Comparison of ENCODE assay signal across 16 mouse cellular contexts in genomic region chr3:89897204-89897796, GRCm38 (mm10). TPM values are rescaled to one million over a fixed set of nuclear protein-coding genes. Genes with fewer than 3 reads are reported as not detected.
DNase-seq lines count a peak whose midpoint lies in the region; ATAC-seq and TF ChIP-seq lines count a peak whose summit lies in the region.
"Had no signal": no experiment of that assay in that cellular context is flagged by ENCODE, and none has a peak within 500 bp of the region (broad histone marks: within the 10 kb centered on the region; RNA-seq: fewer than 3 reads in every experiment).

No protein-coding gene starts in this region.

- no peak overlapping the region for H3K9ac ChIP-seq in hindbrain, postnatal 0 days (replicated peaks; ENCODE audit: low read length)
- H3K9ac ChIP-seq in hindbrain, embryonic 11.5 days (ENCODE audit: low read depth, low read length) = no peak overlapping the region
- H3K9ac ChIP-seq in ES-Bruce4 (ENCODE audit: low read depth, poor library complexity, severe bottlenecking) = no peak overlapping the region
- H3K9ac ChIP-seq in limb, embryonic 13.5 days = no peak overlapping the region
- H3K9ac ChIP-seq: forebrain, embryonic 12.5 days had no signal

- no peaks in the 10 kb centered on the region for H3K36me3 ChIP-seq in hindbrain, postnatal 0 days (ENCODE audit: insufficient read depth, low read length)
- H3K36me3 ChIP-seq in hindbrain, embryonic 11.5 days (ENCODE audit: control insufficient read depth, insufficient read depth, low read length) = no peaks in the 10 kb centered on the region
- no peaks in the 10 kb centered on the region for H3K36me3 ChIP-seq in ES-Bruce4 (ENCODE audit: control insufficient read depth, insufficient read depth, low read length, poor library complexity, severe bottlenecking)
- no peaks in the 10 kb centered on the region for H3K36me3 ChIP-seq in limb, embryonic 13.5 days
- H3K36me3 ChIP-seq: forebrain, embryonic 12.5 days; limb, embryonic 12.5 days had no signal

- H3K9me3 ChIP-seq in hindbrain, postnatal 0 days (ENCODE audit: low read length) = no peaks in the 10 kb centered on the region
- no peaks in the 10 kb centered on the region for H3K9me3 ChIP-seq in hindbrain, embryonic 11.5 days (ENCODE audit: control insufficient read depth, low read length)
- H3K9me3 ChIP-seq in ES-Bruce4 (replicated peaks; ENCODE audit: control insufficient read depth, insufficient read depth, low read length, poor library complexity, severe bottlenecking) = no peaks in the 10 kb centered on the region
- H3K9me3 ChIP-seq in limb, embryonic 13.5 days = no peaks in the 10 kb centered on the region
- H3K9me3 ChIP-seq: forebrain, embryonic 12.5 days; limb, embryonic 12.5 days had no signal

- WGBS in hindbrain, postnatal 0 days = 63% methylated on average over 8 of the region's 8 CpGs
- WGBS in hindbrain, embryonic 11.5 days = 72% methylated on average over 8 of the region's 8 CpGs
- WGBS in limb, embryonic 13.5 days = 57% methylated on average over 8 of the region's 8 CpGs

- no peaks in the 10 kb centered on the region for H3K27me3 ChIP-seq in hindbrain, postnatal 0 days (ENCODE audit: insufficient read depth, low read length)
- no peaks in the 10 kb centered on the region for H3K27me3 ChIP-seq in hindbrain, embryonic 11.5 days (ENCODE audit: control insufficient read depth, insufficient read depth, low read length)
- H3K27me3 ChIP-seq in ES-Bruce4 (ENCODE audit: control insufficient read depth, insufficient read depth, low read length, poor library complexity, severe bottlenecking) = no peaks in the 10 kb centered on the region
- H3K27me3 ChIP-seq in limb, embryonic 13.5 days = no peaks in the 10 kb centered on the region
- H3K27me3 ChIP-seq: forebrain, embryonic 12.5 days; limb, embryonic 12.5 days had no signal

- DNase-seq in adrenal gland, adult 2 months = peak; percentile 23
- no peak for DNase-seq in adrenal gland, postnatal 4 days (ENCODE audit: low spot score in 2 of 2)
- DNase-seq in hindbrain, postnatal 0 days (ENCODE audit: low spot score) = peak; percentile 16
- DNase-seq in hindbrain, embryonic 11.5 days (ENCODE audit: low spot score) = no peak
- no peak for DNase-seq in c-Kit-positive CD71-positive TER-119-positive erythroid progenitor cells, embryonic 14.5 days (ENCODE audit: low spot score)
- DNase-seq in layer of hippocampus, adult 2 months (ENCODE audit: low spot score in 2 of 2) = no peak
- DNase-seq: cerebellum, adult 2 months; heart, postnatal 36 days; kidney, adult 11 months; kidney, postnatal 36 days; lung, adult 2 months; thymus, adult 2 months had no signal

- TF ChIP-seq POLR2A in ES-Bruce4 (IDR thresholded peaks at IDR 0.05; ENCODE audit: insufficient read depth, low read length) = no peak

- no peaks in the 10 kb centered on the region for H3K4me1 ChIP-seq in hindbrain, postnatal 0 days (ENCODE audit: insufficient read depth, low read length)
- H3K4me1 ChIP-seq in hindbrain, embryonic 11.5 days (replicated peaks; ENCODE audit: control insufficient read depth, insufficient read depth, low read length) = no peaks in the 10 kb centered on the region; the same call in 1 of the 2 replicates
- peaks cover 6% of the 10 kb centered on the region for H3K4me1 ChIP-seq in ES-Bruce4 (ENCODE audit: control insufficient read depth, insufficient read depth, low read length)
- peaks cover 24% of the 10 kb centered on the region for H3K4me1 ChIP-seq in limb, embryonic 13.5 days

- H3K27ac ChIP-seq in hindbrain, postnatal 0 days = no peak overlapping the region
- H3K27ac ChIP-seq in hindbrain, embryonic 11.5 days (ENCODE audit: low read depth, low read length) = no peak overlapping the region
- H3K27ac ChIP-seq in ES-Bruce4 (ENCODE audit: insufficient read depth, low read length) = no peak overlapping the region
- no peak overlapping the region; the same call in 1 of the 2 replicates for H3K27ac ChIP-seq in limb, embryonic 13.5 days
- no peak overlapping the region for H3K27ac ChIP-seq in layer of hippocampus, adult 2 months
- H3K27ac ChIP-seq: forebrain, embryonic 12.5 days; limb, embryonic 12.5 days had no signal

- no peak overlapping the region for H3K4me2 ChIP-seq in hindbrain, postnatal 0 days (ENCODE audit: low read depth, low read length)
- no peak overlapping the region for H3K4me2 ChIP-seq in hindbrain, embryonic 11.5 days (replicated peaks; ENCODE audit: low read depth, low read length)
- no peak overlapping the region for H3K4me2 ChIP-seq in limb, embryonic 13.5 days (replicated peaks)
- H3K4me2 ChIP-seq: forebrain, embryonic 12.5 days; limb, embryonic 12.5 days had no signal

- ATAC-seq in hindbrain, postnatal 0 days = peak; percentile 50; the same call in 1 of the 2 replicates
- ATAC-seq in hindbrain, embryonic 11.5 days (ENCODE audit: low FRiP score) = no peak
- ATAC-seq in limb, embryonic 13.5 days (ENCODE audit: low FRiP score, low read depth) = peak; percentile 32; the same call in 1 of the 2 replicates

- peak; percentile 71 for TF ChIP-seq EP300 in ES-Bruce4 (IDR thresholded peaks at IDR 0.05; ENCODE audit: insufficient read depth, low read depth, low read length)

- H3K4me3 ChIP-seq in hindbrain, postnatal 0 days (ENCODE audit: low read length) = no peak overlapping the region
- no peak overlapping the region for H3K4me3 ChIP-seq in hindbrain, embryonic 11.5 days (ENCODE audit: low read depth, low read length)
- H3K4me3 ChIP-seq in ES-Bruce4 (ENCODE audit: low read depth, low read length) = no peak overlapping the region
- no peak overlapping the region for H3K4me3 ChIP-seq in limb, embryonic 13.5 days
- no peak overlapping the region for H3K4me3 ChIP-seq in layer of hippocampus, adult 2 months
- H3K4me3 ChIP-seq: forebrain, embryonic 12.5 days; limb, embryonic 12.5 days had no signal

- no peak for TF ChIP-seq CTCF in hindbrain, postnatal 0 days (IDR thresholded peaks at IDR 0.05; ENCODE audit: low read depth)
- no peak for TF ChIP-seq CTCF in ES-Bruce4 (IDR thresholded peaks at IDR 0.05; ENCODE audit: low read depth, low read length)
- no peak for TF ChIP-seq CTCF in layer of hippocampus, adult 2 months (conservative IDR thresholded peaks at IDR 0.05)

RNA-seq across cellular contexts. Expression of gene Il6ra, which starts 15.7 kb away (rescaled TPM):
- 10 to 100 TPM in 1 of 2 experiments, 1 to 10 TPM in 1; 7.9 to 11.5 TPM for total RNA-seq in adrenal gland, adult 2 months (2021)
- polyA plus RNA-seq in adrenal gland, adult 2 months (2012; rRNA removed) = 5.2 and 5.3 TPM in 2 replicates
- 1 to 10 TPM; 3.7 to 6.4 TPM for total RNA-seq in adrenal gland, postnatal 4 days (2021)
- 0.68 and 1.8 TPM in 2 replicates for total RNA-seq in hindbrain, postnatal 0 days (2014; rRNA removed)
- 2.1 and 2.4 TPM in 2 replicates for polyA plus RNA-seq in hindbrain, postnatal 0 days (2015; fragmentation: Nextera tagmentation; extraction: Ambion mirVana)
- 0.18 and 0.22 TPM in 2 replicates for polyA plus RNA-seq in hindbrain, embryonic 11.5 days (2014; fragmentation: Nextera tagmentation; extraction: Ambion mirVana)
- polyA plus RNA-seq in ES-Bruce4 (2011; ENCODE audit: insufficient read depth, insufficient read length, low read depth, missing spikeins) = 0.84 and 0.97 TPM in 2 replicates
- polyA plus RNA-seq in limb, embryonic 13.5 days (2015; fragmentation: Nextera tagmentation; extraction: Ambion mirVana) = 0.96 and 1.2 TPM in 2 replicates
- total RNA-seq in layer of hippocampus, adult 2 months (2021) = 1 to 10 TPM; 5.9 to 6.1 TPM

Comparison
In these comparisons a context has a peak if more than half of its experiments do, and no peak if none do; other contexts are left out.
1. DNase-seq: peak in adrenal gland, adult 2 months (single experiment) and hindbrain, postnatal 0 days (single experiment); none in adrenal gland, postnatal 4 days (0 of 2), hindbrain, embryonic 11.5 days (single experiment), c-Kit-positive CD71-positive TER-119-positive erythroid progenitor cells, embryonic 14.5 days (single experiment) and layer of hippocampus, adult 2 months (0 of 2).